Mouse (Mus musculus): ENCODE data around the gene A230050P20Rik. TPM values are rescaled to one million over a fixed set of nuclear protein-coding genes. Genes with fewer than 3 reads are reported as not detected.
"Not testable (repeated sequence)": the region's sequence is repeated elsewhere in the genome, so short reads cannot be mapped to it uniquely, and the experiment has no call there.

Gene A230050P20Rik
- total RNA-seq (2021): 1 to 10 TPM; 3.3 to 3.4 TPM
- long read RNA-seq, experiment 1: 0 reads
- long read RNA-seq, experiment 2: 0 reads

- intact Hi-C loops (cut with DNase I; ENCODE audit: low total_unique reads): no loop called here
- DNase-seq: peak; percentile 54
Observed at GRCm38 (mm10) chr9:20868448-20869001, at the start of gene A230050P20Rik. Gene A230050P20Rik, plus strand, starts transcription at chr9:20868642.

- DNase-seq: no peak
- intact Hi-C loops (cut with DNase I; ENCODE audit: low total_unique reads): no loop called here
Observed at GRCm38 (mm10) chr9:20820001-20820400, 48.4 kb upstream of the A230050P20Rik start.

- DNase-seq: no peak
- intact Hi-C loops (cut with DNase I; ENCODE audit: low total_unique reads): no loop called here
Observed at GRCm38 (mm10) chr9:20822821-20823220, 45.6 kb upstream of the A230050P20Rik start.

- DNase-seq: peak; percentile 58
- intact Hi-C loops (cut with DNase I; ENCODE audit: low total_unique reads): no loop called here
Observed at GRCm38 (mm10) chr9:20825781-20826180, 42.7 kb upstream of the A230050P20Rik start.

- DNase-seq: no peak
- intact Hi-C loops (cut with DNase I; ENCODE audit: low total_unique reads): loop anchor here (2.0 kb wide), 1 partner anchor 85 kb away; no protein-coding TSS in a partner anchor
Observed at GRCm38 (mm10) chr9:20828127-20828526, 40.3 kb upstream of the A230050P20Rik start.

- peak; percentile 98 for DNase-seq
- intact Hi-C loops (cut with DNase I; ENCODE audit: low total_unique reads): no loop called here
Observed at GRCm38 (mm10) chr9:20830901-20831643, 37.4 kb upstream of the A230050P20Rik start.

- no peak for DNase-seq
- intact Hi-C loops (cut with DNase I; ENCODE audit: low total_unique reads): no loop called here
Observed at GRCm38 (mm10) chr9:20834881-20835280, 33.6 kb upstream of the A230050P20Rik start.

- intact Hi-C loops (cut with DNase I; ENCODE audit: low total_unique reads); DNase-seq: not testable (repeated sequence)
Observed at GRCm38 (mm10) chr9:20835431-20835954, 32.9 kb upstream of the A230050P20Rik start.

GRCm38 (mm10) chr9:20837184-20837947, 31.1 kb upstream of the A230050P20Rik start:
- DNase-seq: no peak
- intact Hi-C loops (cut with DNase I; ENCODE audit: low total_unique reads): no loop called here

GRCm38 (mm10) chr9:20838931-20839330, 29.5 kb upstream of the A230050P20Rik start:
- DNase-seq: no peak
- intact Hi-C loops (cut with DNase I; ENCODE audit: low total_unique reads): no loop called here

GRCm38 (mm10) chr9:20842211-20842610, 26.2 kb upstream of the A230050P20Rik start:
- intact Hi-C loops (cut with DNase I; ENCODE audit: low total_unique reads): no loop called here
- no peak for DNase-seq

- intact Hi-C loops (cut with DNase I; ENCODE audit: low total_unique reads): no loop called here
- DNase-seq: no peak
Observed at GRCm38 (mm10) chr9:20842670-20843069, 25.8 kb upstream of the A230050P20Rik start.

GRCm38 (mm10) chr9:20850179-20850578, 18.3 kb upstream of the A230050P20Rik start:
- intact Hi-C loops (cut with DNase I; ENCODE audit: low total_unique reads): no loop called here
- DNase-seq: no peak

- no peak for DNase-seq
- intact Hi-C loops (cut with DNase I; ENCODE audit: low total_unique reads): no loop called here
Observed at GRCm38 (mm10) chr9:20857131-20857530, 11.3 kb upstream of the A230050P20Rik start.

- DNase-seq: no peak
- intact Hi-C loops (cut with DNase I; ENCODE audit: low total_unique reads): no loop called here
Observed at GRCm38 (mm10) chr9:20859926-20860325, 8.5 kb upstream of the A230050P20Rik start.

GRCm38 (mm10) chr9:20861821-20862220, 6.6 kb upstream of the A230050P20Rik start:
- intact Hi-C loops (cut with DNase I; ENCODE audit: low total_unique reads): no loop called here
- peak; percentile 21 for DNase-seq

- intact Hi-C loops (cut with DNase I; ENCODE audit: low total_unique reads): no loop called here
- DNase-seq: no peak
Observed at GRCm38 (mm10) chr9:20862225-20862624, 6.2 kb upstream of the A230050P20Rik start.

GRCm38 (mm10) chr9:20866879-20867278, 1.6 kb upstream of the A230050P20Rik start:
- intact Hi-C loops (cut with DNase I; ENCODE audit: low total_unique reads): no loop called here

GRCm38 (mm10) chr9:20869246-20869645, 804 bp downstream of the A230050P20Rik start:
- peak; percentile 32 for DNase-seq
- intact Hi-C loops (cut with DNase I; ENCODE audit: low total_unique reads): no loop called here

More at GRCm38 (mm10) chr9:20866879-20867278, 1.6 kb upstream of the A230050P20Rik start:
- DNase-seq: no peak
